Mouse (Mus musculus) frontal cortex, postnatal 10 days (tissue): ENCODE data around the gene Shroom4.

Source experiments
- DNase-seq, 2 experiments: peaks; one replicate each; pipeline ENCODE4 v3.0.0; 2022; ENCODE audit warnings: low spot score in 2 of 2, mixed read lengths in 1 of 2

The Shroom4 gene

GRCm38 (mm10) chrX:6495456-6495855, 95.8 kb downstream of the Shroom4 start:
- DNase-seq: no peak

- DNase-seq: no peak
Observed at GRCm38 (mm10) chrX:6496374-6496773, 96.7 kb downstream of the Shroom4 start.

GRCm38 (mm10) chrX:6501850-6502249, 102.2 kb downstream of the Shroom4 start:
- DNase-seq: no peak

GRCm38 (mm10) chrX:6517217-6517616, 117.6 kb downstream of the Shroom4 start:
- DNase-seq: no peak

GRCm38 (mm10) chrX:6518421-6518820, 118.8 kb downstream of the Shroom4 start:
- DNase-seq: no peak

GRCm38 (mm10) chrX:6522935-6523334, 123.3 kb downstream of the Shroom4 start:
- no peak for DNase-seq

- DNase-seq: no peak
Observed at GRCm38 (mm10) chrX:6536636-6537035, 137.0 kb downstream of the Shroom4 start.

- no peak for DNase-seq
Observed at GRCm38 (mm10) chrX:6537689-6538088, 138.0 kb downstream of the Shroom4 start.

GRCm38 (mm10) chrX:6565066-6565465, 165.4 kb downstream of the Shroom4 start:
- DNase-seq: no peak

- DNase-seq: no peak
Observed at GRCm38 (mm10) chrX:6574511-6574910, 174.9 kb downstream of the Shroom4 start.

- no peak for DNase-seq
Observed at GRCm38 (mm10) chrX:6577001-6577400, 177.3 kb downstream of the Shroom4 start.

- DNase-seq: no peak
Observed at GRCm38 (mm10) chrX:6580671-6581070, 181.0 kb downstream of the Shroom4 start.

GRCm38 (mm10) chrX:6581181-6581580, 181.5 kb downstream of the Shroom4 start:
- no peak for DNase-seq

GRCm38 (mm10) chrX:6582646-6583045, 183.0 kb downstream of the Shroom4 start:
- no peak for DNase-seq

- DNase-seq: no peak
Observed at GRCm38 (mm10) chrX:6594183-6594582, 194.5 kb downstream of the Shroom4 start.

GRCm38 (mm10) chrX:6654024-6654423, 254.4 kb downstream of the Shroom4 start:
- no peak for DNase-seq

GRCm38 (mm10) chrX:6658820-6659324, 259.2 kb downstream of the Shroom4 start:
- DNase-seq: no peak
